Mouse (Mus musculus) heart, postnatal 10 days (tissue): ENCODE data around the gene Wnt4. TPM values are rescaled to one million over a fixed set of nuclear protein-coding genes. Genes with fewer than 3 reads are reported as not detected.

ENCODE experiments used
- DNase-seq, 2 experiments: peaks; one replicate each; pipeline ENCODE4 v3.0.0; 2021
- intact Hi-C: fragments of 180-260 bp; cut with DNase I; formaldehyde crosslinking; loops from one replicate; pipeline ENCODE4 v1.15.1; 2025
- total RNA-seq, 2 experiments: library from RNA; stranded (reverse); gene quantifications; 2 replicates each; pipeline ENCODE4 v1.2.3; 2021

Wnt4 gene
- under 1 TPM; 0.48 to 0.84 TPM for total RNA-seq

GRCm38 (mm10) chr4:137277166-137277513 lies at the start of gene Wnt4:
TSS of gene Wnt4 (plus strand) at chr4:137277489.
- peak; percentile 47 to 65 for DNase-seq
- intact Hi-C loops: no loop called here

- intact Hi-C loops: no loop called here
- peak; percentile 26 to 52 for DNase-seq
Observed at GRCm38 (mm10) chr4:137228566-137229115, 48.6 kb upstream of the Wnt4 start.

- intact Hi-C loops: no loop called here
- DNase-seq: peak; percentile 67 to 75
Observed at GRCm38 (mm10) chr4:137231494-137232470, 45.5 kb upstream of the Wnt4 start.

- DNase-seq: no peak
- intact Hi-C loops: no loop called here
Observed at GRCm38 (mm10) chr4:137233632-137234031, 43.7 kb upstream of the Wnt4 start.

- peak; percentile 33 to 35 for DNase-seq
- intact Hi-C loops: no loop called here
Observed at GRCm38 (mm10) chr4:137234444-137234843, 42.8 kb upstream of the Wnt4 start.

GRCm38 (mm10) chr4:137235368-137235767 lies 41.9 kb upstream of the Wnt4 start:
- intact Hi-C loops: no loop called here
- no peak for DNase-seq

GRCm38 (mm10) chr4:137244883-137245282 lies 32.4 kb upstream of the Wnt4 start:
- DNase-seq: no peak
- intact Hi-C loops: no loop called here

GRCm38 (mm10) chr4:137250333-137250732 lies 27.0 kb upstream of the Wnt4 start:
- intact Hi-C loops: no loop called here
- DNase-seq: no peak

GRCm38 (mm10) chr4:137250849-137251248 lies 26.4 kb upstream of the Wnt4 start:
- no peak for DNase-seq
- intact Hi-C loops: no loop called here

- DNase-seq: no peak
- intact Hi-C loops: no loop called here
Observed at GRCm38 (mm10) chr4:137253601-137254000, 23.7 kb upstream of the Wnt4 start.

- intact Hi-C loops: no loop called here
- no peak for DNase-seq
Observed at GRCm38 (mm10) chr4:137254206-137254976, 22.9 kb upstream of the Wnt4 start.

GRCm38 (mm10) chr4:137255568-137255967 lies 21.7 kb upstream of the Wnt4 start:
- intact Hi-C loops: no loop called here
- DNase-seq: no peak

- DNase-seq: no peak
- intact Hi-C loops: no loop called here
Observed at GRCm38 (mm10) chr4:137261826-137262225, 15.5 kb upstream of the Wnt4 start.

- intact Hi-C loops: no loop called here
- DNase-seq: no peak
Observed at GRCm38 (mm10) chr4:137264066-137264465, 13.2 kb upstream of the Wnt4 start.

GRCm38 (mm10) chr4:137265116-137265515 lies 12.2 kb upstream of the Wnt4 start:
- DNase-seq: no peak
- intact Hi-C loops: no loop called here

- DNase-seq: no peak
- intact Hi-C loops: no loop called here
Observed at GRCm38 (mm10) chr4:137268541-137268940, 8.7 kb upstream of the Wnt4 start.

GRCm38 (mm10) chr4:137271856-137272255 lies 5.4 kb upstream of the Wnt4 start:
- peak; percentile 46 to 67 for DNase-seq
- intact Hi-C loops: no loop called here

GRCm38 (mm10) chr4:137274304-137274703 lies 3.0 kb upstream of the Wnt4 start:
- intact Hi-C loops: no loop called here
- no peak for DNase-seq

GRCm38 (mm10) chr4:137276443-137277165 lies 685 bp upstream of the Wnt4 start:
- intact Hi-C loops: no loop called here

GRCm38 (mm10) chr4:137277600-137278143 lies 383 bp downstream of the Wnt4 start:
- intact Hi-C loops: no loop called here
- no peak for DNase-seq

More at GRCm38 (mm10) chr4:137276443-137277165, 685 bp upstream of the Wnt4 start:
- DNase-seq: no peak
